Mouse (Mus musculus) testis, adult 10 weeks (tissue): ENCODE measurements around the gene Gab1. TPM values are rescaled to one million over a fixed set of nuclear protein-coding genes. Genes with fewer than 3 reads are reported as not detected.

Source experiments
- polyA plus RNA-seq: library from polyadenylated mRNA; stranded (reverse); fragments of 350-450 nt; fragmentation: Illumina TruSeq; extraction: RNeasy Lipid Tissue Mini Kit (QIAGEN cat#74804); gene quantifications from one replicate; pipeline ENCODE4 v1.2.3, GENCODE M21; 2014; ENCODE audit warnings: low read depth, low replicate concordance

Gab1 gene
- 12.0 TPM for polyA plus RNA-seq

DNA sequence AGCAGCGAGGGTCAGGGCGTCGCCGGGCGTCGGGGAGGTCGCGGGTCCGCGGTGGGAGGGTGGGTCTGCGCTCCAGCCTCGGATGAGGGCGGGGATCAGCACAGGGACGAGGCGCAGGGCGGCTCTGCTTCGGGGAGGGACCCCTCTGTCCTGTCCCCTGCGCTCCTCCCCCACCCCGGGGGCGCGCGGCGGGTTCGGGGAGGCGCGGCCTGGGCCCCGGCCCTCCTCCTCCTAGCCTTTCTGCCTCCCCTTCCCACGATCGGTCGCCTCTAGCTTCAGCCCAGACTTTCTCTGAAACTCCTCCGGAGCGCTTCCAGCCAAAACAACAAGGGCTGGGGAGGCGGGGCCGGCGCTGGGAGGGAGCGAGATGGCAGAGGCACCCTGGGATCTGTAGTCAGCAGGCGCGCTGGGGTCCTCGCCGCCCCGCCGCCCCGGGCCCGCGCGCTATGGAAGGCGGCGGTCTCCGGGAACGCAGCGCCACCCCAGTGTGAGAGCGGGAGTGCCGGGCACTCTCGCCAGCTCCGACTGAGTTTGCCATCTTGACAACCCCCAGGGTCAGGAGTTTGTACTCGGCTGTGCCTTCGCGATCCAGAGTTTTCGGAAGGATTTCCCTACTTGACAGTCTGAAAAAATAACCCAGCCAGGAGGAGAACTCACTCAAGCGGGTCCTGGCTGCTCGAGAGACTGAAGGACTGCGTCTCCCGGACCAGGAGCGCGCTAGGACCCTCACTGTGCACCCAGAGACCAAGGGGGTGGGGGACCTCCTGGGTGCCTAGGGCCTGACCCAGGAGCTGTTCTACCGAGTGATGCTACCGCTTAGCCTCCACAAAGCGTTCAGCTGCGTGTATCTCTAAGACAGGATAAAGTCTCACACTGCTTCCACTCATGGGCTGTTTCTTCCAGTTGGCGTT is at the start of gene Gab1:
Gab1 (minus strand) TSS at position 324 of the 911 bp plus-strand sequence.

DNA sequence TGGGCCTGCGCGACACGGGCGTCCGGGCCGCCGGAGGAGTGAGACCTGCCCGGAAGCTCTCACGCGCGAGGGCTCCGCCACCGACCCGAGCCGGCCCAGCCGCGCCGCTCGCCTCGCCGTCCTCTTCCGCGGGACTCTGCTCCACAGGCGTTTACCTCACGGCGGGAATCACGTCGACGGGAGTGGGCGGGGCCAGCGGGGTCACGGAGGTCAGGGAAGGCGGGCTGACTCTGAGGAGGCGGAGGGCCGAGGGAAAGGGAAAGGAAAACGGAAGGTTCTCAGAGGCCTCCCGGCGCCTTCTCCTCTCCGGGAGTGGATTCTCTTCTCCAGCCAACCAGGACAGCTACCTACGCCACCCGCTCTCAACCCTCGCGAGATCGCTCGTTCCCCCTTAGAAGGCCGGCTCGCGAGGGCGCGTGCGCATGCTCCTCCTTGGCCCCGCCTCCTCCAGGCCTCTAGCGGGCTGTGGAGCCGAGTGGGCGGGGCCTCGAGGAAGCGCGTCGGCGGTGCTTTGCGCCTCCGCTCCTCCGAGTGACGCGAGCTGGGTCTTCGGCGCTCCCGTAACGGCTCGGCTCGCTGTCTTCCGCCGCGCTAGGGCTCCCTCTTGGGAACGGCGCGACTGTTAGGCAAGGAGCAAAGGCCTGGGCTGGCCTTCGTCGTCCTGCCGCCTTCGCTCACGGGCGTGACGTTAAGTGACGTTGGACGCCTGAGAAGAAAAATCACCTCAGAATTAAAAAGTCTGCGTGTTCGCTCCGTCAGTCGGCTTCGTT is 141.0 kb downstream of the Gab1 start, which contains the start of gene Smarca5:
Smarca5 (minus strand) TSS at position 343 of the 770 bp plus-strand sequence.

Other genes starting within 250 kb of the Gab1 start
- 149 TPM for gene Smarca5, start 141.0 kb downstream of the Gab1 start, polyA plus RNA-seq
- 25.7 TPM for gene Usp38, start 134.4 kb upstream of the Gab1 start, polyA plus RNA-seq